Mouse (Mus musculus) cerebellum, adult 2 months (tissue): ENCODE data around the gene Chrm4.

Source experiments
- CTCF ChIP-seq: fragments of 200-500 bp; IDR thresholded peaks from 2 replicates; pipeline ENCODE4 v1.5.1; 2011; ENCODE audit warnings: low read depth, mild to moderate bottlenecking, control low read depth, low read length, moderate library complexity, borderline replicate concordance; ENCODE audit not compliant: insufficient read depth
- POLR2A ChIP-seq: fragments of 200-500 bp; IDR thresholded peaks from 2 replicates; pipeline ENCODE4 v1.6.1; 2011; ENCODE audit warnings: low read length, control low read depth, borderline replicate concordance; ENCODE audit not compliant: insufficient read depth

GRCm38 (mm10) chr2:91930761-91931291 is 3.8 kb downstream of the Chrm4 start:
- TF ChIP-seq POLR2A (no peak), CTCF (no peak)
